Comparison of ENCODE assay signal across 10 mouse cellular contexts in genomic region chr5:125363894-125364293, GRCm38 (mm10). TPM values are rescaled to one million over a fixed set of nuclear protein-coding genes. Genes with fewer than 3 reads are reported as not detected.
DNase-seq lines count a peak whose midpoint lies in the region; ATAC-seq and TF ChIP-seq lines count a peak whose summit lies in the region.
"Had no signal": no experiment of that assay in that cellular context is flagged by ENCODE, and none has a peak within 500 bp of the region (broad histone marks: within the 10 kb centered on the region; RNA-seq: fewer than 3 reads in every experiment).

No protein-coding gene starts in this region.

- no peak for TF ChIP-seq EP300 in lung, postnatal 0 days (IDR thresholded peaks at IDR 0.05)

- H3K27ac ChIP-seq in lung, embryonic 14.5 days (ENCODE audit: low read depth), result no peak overlapping the region
- peak overlapping the region; percentile 46; the same call in 1 of the 2 replicates for H3K27ac ChIP-seq in heart, embryonic 11.5 days (ENCODE audit: low read depth, low read length)
- H3K27ac ChIP-seq in lung, postnatal 0 days (ENCODE audit: low read length), result no peak overlapping the region
- no peak overlapping the region for H3K27ac ChIP-seq in forebrain, embryonic 11.5 days (ENCODE audit: low read depth, low read length)
- H3K27ac ChIP-seq: neural tube, embryonic 12.5 days had no signal

- TF ChIP-seq CTCF in lung, embryonic 14.5 days (IDR thresholded peaks at IDR 0.05; ENCODE audit: low read depth), result no peak
- no peak for TF ChIP-seq CTCF in lung, postnatal 0 days (IDR thresholded peaks at IDR 0.05)

- no peaks in the 10 kb centered on the region for H3K9me3 ChIP-seq in lung, embryonic 14.5 days (ENCODE audit: low read depth, low read length)
- peaks cover 2% of the 10 kb centered on the region; the same call in 1 of the 2 replicates for H3K9me3 ChIP-seq in heart, embryonic 11.5 days (replicated peaks; ENCODE audit: control insufficient read depth, low read length)
- H3K9me3 ChIP-seq in lung, postnatal 0 days (ENCODE audit: low read length), result no peaks in the 10 kb centered on the region
- no peaks in the 10 kb centered on the region for H3K9me3 ChIP-seq in forebrain, embryonic 11.5 days (ENCODE audit: control insufficient read depth, low read length)
- H3K9me3 ChIP-seq: neural tube, embryonic 12.5 days had no signal

- H3K27me3 ChIP-seq in lung, embryonic 14.5 days (ENCODE audit: insufficient read depth, low read length), result no peaks in the 10 kb centered on the region
- no peaks in the 10 kb centered on the region for H3K27me3 ChIP-seq in heart, embryonic 11.5 days (ENCODE audit: control insufficient read depth, insufficient read depth, low read length)
- H3K27me3 ChIP-seq in lung, postnatal 0 days (replicated peaks; ENCODE audit: insufficient read depth, low read length), result no peaks in the 10 kb centered on the region
- no peaks in the 10 kb centered on the region for H3K27me3 ChIP-seq in forebrain, embryonic 11.5 days (ENCODE audit: control insufficient read depth, insufficient read depth, low read length)
- H3K27me3 ChIP-seq: neural tube, embryonic 12.5 days had no signal

- H3K36me3 ChIP-seq in lung, embryonic 14.5 days (ENCODE audit: insufficient read depth), result no peaks in the 10 kb centered on the region
- H3K36me3 ChIP-seq in heart, embryonic 11.5 days (ENCODE audit: control insufficient read depth, insufficient read depth, low read length), result no peaks in the 10 kb centered on the region
- H3K36me3 ChIP-seq in lung, postnatal 0 days (ENCODE audit: insufficient read depth, low read length), result no peaks in the 10 kb centered on the region
- no peaks in the 10 kb centered on the region for H3K36me3 ChIP-seq in forebrain, embryonic 11.5 days (ENCODE audit: control insufficient read depth, insufficient read depth, low read length)
- H3K36me3 ChIP-seq: neural tube, embryonic 12.5 days had no signal

- no peak overlapping the region for H3K4me3 ChIP-seq in lung, embryonic 14.5 days (ENCODE audit: low read depth, low read length)
- no peak overlapping the region for H3K4me3 ChIP-seq in heart, embryonic 11.5 days (ENCODE audit: low read depth, low read length)
- H3K4me3 ChIP-seq in lung, postnatal 0 days (ENCODE audit: low read depth, low read length), result no peak overlapping the region
- no peak overlapping the region for H3K4me3 ChIP-seq in forebrain, embryonic 11.5 days (ENCODE audit: low read depth, low read length)
- H3K4me3 ChIP-seq: neural tube, embryonic 12.5 days had no signal

- no peak overlapping the region for H3K4me2 ChIP-seq in lung, embryonic 14.5 days
- H3K4me2 ChIP-seq in heart, embryonic 11.5 days, result no peak overlapping the region
- H3K4me2 ChIP-seq in lung, postnatal 0 days (replicated peaks; ENCODE audit: low read depth, low read length), result no peak overlapping the region
- H3K4me2 ChIP-seq in forebrain, embryonic 11.5 days (ENCODE audit: low read depth, low read length, severe bottlenecking), result no peak overlapping the region
- H3K4me2 ChIP-seq: neural tube, embryonic 12.5 days had no signal

- WGBS in lung, embryonic 14.5 days, result 46% methylated on average over 7 of the region's 7 CpGs
- 56% methylated on average over 7 of the region's 7 CpGs for WGBS in heart, embryonic 11.5 days (ENCODE audit: insufficient replicate concordance)
- 21% methylated on average over 7 of the region's 7 CpGs for WGBS in lung, postnatal 0 days
- WGBS in forebrain, embryonic 11.5 days, result 87% methylated on average over 7 of the region's 7 CpGs

- H3K9ac ChIP-seq in lung, embryonic 14.5 days, result no peak overlapping the region
- H3K9ac ChIP-seq in heart, embryonic 11.5 days (ENCODE audit: low read depth, low read length), result no peak overlapping the region
- H3K9ac ChIP-seq in lung, postnatal 0 days (replicated peaks; ENCODE audit: low read depth), result no peak overlapping the region
- H3K9ac ChIP-seq in forebrain, embryonic 11.5 days (ENCODE audit: low read length), result no peak overlapping the region
- H3K9ac ChIP-seq: neural tube, embryonic 12.5 days had no signal

- DNase-seq in lung, embryonic 14.5 days, result peak; percentile 81
- no peak for DNase-seq in lung, postnatal 25 days (ENCODE audit: low spot score)
- DNase-seq in kidney, adult 18-20 months, result peak; percentile 69
- peak; percentile 74 for DNase-seq in lung, postnatal 0 days (ENCODE audit: low spot score)
- DNase-seq in forebrain, embryonic 11.5 days (ENCODE audit: low spot score), result no peak
- DNase-seq in cerebellum, adult 11 months, result no peak
- DNase-seq: cerebellum, adult 8-10 months had no signal

- H3K4me1 ChIP-seq in lung, embryonic 14.5 days (ENCODE audit: insufficient read depth), result no peaks in the 10 kb centered on the region; the same call in 1 of the 2 replicates
- 0 out of 2 replicates have a peak, but pooled peaks cover 2% of the 10 kb centered on the region for H3K4me1 ChIP-seq in heart, embryonic 11.5 days (ENCODE audit: control insufficient read depth, insufficient read depth, low read length)
- H3K4me1 ChIP-seq in lung, postnatal 0 days (ENCODE audit: insufficient read depth, low read depth, low read length), result no peaks in the 10 kb centered on the region; the same call in 1 of the 2 replicates
- no peaks in the 10 kb centered on the region for H3K4me1 ChIP-seq in forebrain, embryonic 11.5 days (replicated peaks; ENCODE audit: control insufficient read depth, insufficient read depth, low read length)
- H3K4me1 ChIP-seq: neural tube, embryonic 12.5 days had no signal

- ATAC-seq in lung, embryonic 14.5 days (ENCODE audit: insufficient read depth), result peak; percentile 83
- ATAC-seq in heart, embryonic 11.5 days (replicated peaks; ENCODE audit: insufficient number of reproducible peaks, low FRiP score, low TSS enrichment), result no peak; the same call in 1 of the 2 replicates
- peak; percentile 77 for ATAC-seq in lung, postnatal 0 days
- ATAC-seq in forebrain, embryonic 11.5 days (replicated peaks; ENCODE audit: low FRiP score), result no peak

RNA-seq across cellular contexts. Expression of gene Scarb1, which starts 23.0 kb away (rescaled TPM):
- 51.4 and 58.0 TPM in 2 replicates for polyA plus RNA-seq in lung, embryonic 14.5 days (2014; fragmentation: Nextera tagmentation; extraction: Ambion mirVana)
- polyA plus RNA-seq in heart, embryonic 11.5 days (2014; fragmentation: Nextera tagmentation; extraction: Ambion mirVana), result 57.1 and 67.0 TPM in 2 replicates
- 54.9 and 64.9 TPM in 2 replicates for polyA plus RNA-seq in lung, postnatal 0 days (2015; fragmentation: Nextera tagmentation; extraction: Ambion mirVana)
- polyA plus RNA-seq in forebrain, embryonic 11.5 days (2014; fragmentation: Nextera tagmentation; extraction: Ambion mirVana), result 43.7 and 45.7 TPM in 2 replicates

RNA-seq across cellular contexts. Expression of gene Gm10382, which starts 25.2 kb away (rescaled TPM):
- polyA plus RNA-seq in lung, embryonic 14.5 days (2014; fragmentation: Nextera tagmentation; extraction: Ambion mirVana), result 0.45 and 0.46 TPM in 2 replicates
- 0.42 TPM in 1 of 2 replicates, not detected in the other for polyA plus RNA-seq in heart, embryonic 11.5 days (2014; fragmentation: Nextera tagmentation; extraction: Ambion mirVana)
- 0.63 and 0.77 TPM in 2 replicates for polyA plus RNA-seq in lung, postnatal 0 days (2015; fragmentation: Nextera tagmentation; extraction: Ambion mirVana)
- 0.23 and 0.65 TPM in 2 replicates for polyA plus RNA-seq in forebrain, embryonic 11.5 days (2014; fragmentation: Nextera tagmentation; extraction: Ambion mirVana)
- polyA plus RNA-seq: large intestine, adult 2 months had no signal

RNA-seq across cellular contexts. Expression of gene Ubc, which starts 26.1 kb away (rescaled TPM):
- polyA plus RNA-seq in lung, embryonic 14.5 days (2014; fragmentation: Nextera tagmentation; extraction: Ambion mirVana), result 1,057 and 1,103 TPM in 2 replicates
- polyA plus RNA-seq in heart, embryonic 11.5 days (2014; fragmentation: Nextera tagmentation; extraction: Ambion mirVana), result 833 and 922 TPM in 2 replicates
- 751 and 865 TPM in 2 replicates for polyA plus RNA-seq in lung, postnatal 0 days (2015; fragmentation: Nextera tagmentation; extraction: Ambion mirVana)
- polyA plus RNA-seq in forebrain, embryonic 11.5 days (2014; fragmentation: Nextera tagmentation; extraction: Ambion mirVana), result 1,042 and 1,121 TPM in 2 replicates

Comparison
In these comparisons a context has a peak if more than half of its experiments do, and no peak if none do; other contexts are left out.
1. DNase-seq: peak in lung, embryonic 14.5 days (single experiment), kidney, adult 18-20 months (single experiment) and lung, postnatal 0 days (single experiment); none in lung, postnatal 25 days (single experiment), forebrain, embryonic 11.5 days (single experiment) and cerebellum, adult 11 months (single experiment).
2. ATAC-seq: peak in lung, embryonic 14.5 days (single experiment) and lung, postnatal 0 days (single experiment); none in heart, embryonic 11.5 days (single experiment) and forebrain, embryonic 11.5 days (single experiment).